Mouse (Mus musculus): ENCODE data around the gene Tnfrsf8.

The Tnfrsf8 gene

GRCm38 (mm10) chr4:145229051-145229450 lies 85.9 kb downstream of the Tnfrsf8 start:
- no peak for DNase-seq

GRCm38 (mm10) chr4:145224613-145225012 lies 90.4 kb downstream of the Tnfrsf8 start:
- no peak for DNase-seq

DNA sequence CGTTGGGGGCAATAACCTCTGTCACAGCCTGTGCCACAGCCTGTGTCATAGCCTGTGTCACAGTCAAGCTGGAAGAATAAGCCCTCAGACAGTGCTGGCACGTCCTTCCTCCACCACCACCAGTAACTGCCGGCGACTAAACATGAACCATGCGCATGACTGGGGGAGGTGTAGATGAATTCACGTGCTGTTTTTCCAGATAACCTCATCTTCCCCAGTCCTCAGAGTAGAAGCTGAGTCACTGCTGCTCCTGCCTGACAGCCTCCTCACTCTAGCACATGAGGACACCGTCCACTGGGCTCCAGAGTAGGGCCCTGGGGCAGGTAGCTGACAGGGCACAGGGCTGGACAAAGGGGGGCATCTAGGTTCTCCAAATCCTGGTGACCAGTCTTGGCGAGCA lies 92.9 kb downstream of the Tnfrsf8 start:
- DNase-seq, result no peak

DNA sequence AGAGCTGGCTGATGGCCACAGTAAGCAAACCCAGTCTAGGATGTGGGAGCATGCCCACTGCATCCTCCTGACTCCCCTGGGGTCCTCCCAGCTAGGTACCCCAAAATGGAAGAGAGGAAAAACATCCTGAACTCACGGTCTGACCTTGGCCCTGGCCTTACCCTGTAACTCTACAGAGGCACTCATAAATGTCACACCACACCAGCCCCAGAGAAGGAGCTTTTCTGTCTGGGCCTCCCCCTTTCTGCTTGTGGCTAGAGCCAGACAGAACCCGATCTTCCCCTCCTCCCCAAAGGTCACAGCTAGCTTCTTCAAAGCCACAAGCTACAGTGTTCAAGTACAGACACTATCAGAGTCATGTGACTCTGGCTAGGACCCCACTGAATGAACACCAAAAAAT lies 93.6 kb downstream of the Tnfrsf8 start:
- no peak for DNase-seq

DNA sequence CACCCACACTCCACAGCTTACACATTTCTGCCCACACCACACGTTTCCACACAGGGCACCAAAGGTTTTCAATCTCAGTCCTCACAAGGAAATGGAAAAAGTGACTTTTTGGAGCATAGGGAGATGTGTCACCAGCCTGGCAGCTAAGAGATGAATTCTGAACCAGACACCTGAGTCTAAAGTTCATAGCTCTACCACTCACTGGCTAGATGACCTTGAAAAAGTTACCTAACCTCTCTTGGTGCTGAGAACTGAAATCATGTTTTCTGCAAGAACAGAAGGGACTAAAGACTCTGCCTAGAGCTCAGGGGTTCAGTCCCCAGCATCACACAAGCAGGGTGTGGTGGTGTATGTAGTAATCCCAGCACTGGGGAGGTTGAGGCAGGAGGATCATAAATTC lies 95.0 kb downstream of the Tnfrsf8 start:
- no peak for DNase-seq

DNA sequence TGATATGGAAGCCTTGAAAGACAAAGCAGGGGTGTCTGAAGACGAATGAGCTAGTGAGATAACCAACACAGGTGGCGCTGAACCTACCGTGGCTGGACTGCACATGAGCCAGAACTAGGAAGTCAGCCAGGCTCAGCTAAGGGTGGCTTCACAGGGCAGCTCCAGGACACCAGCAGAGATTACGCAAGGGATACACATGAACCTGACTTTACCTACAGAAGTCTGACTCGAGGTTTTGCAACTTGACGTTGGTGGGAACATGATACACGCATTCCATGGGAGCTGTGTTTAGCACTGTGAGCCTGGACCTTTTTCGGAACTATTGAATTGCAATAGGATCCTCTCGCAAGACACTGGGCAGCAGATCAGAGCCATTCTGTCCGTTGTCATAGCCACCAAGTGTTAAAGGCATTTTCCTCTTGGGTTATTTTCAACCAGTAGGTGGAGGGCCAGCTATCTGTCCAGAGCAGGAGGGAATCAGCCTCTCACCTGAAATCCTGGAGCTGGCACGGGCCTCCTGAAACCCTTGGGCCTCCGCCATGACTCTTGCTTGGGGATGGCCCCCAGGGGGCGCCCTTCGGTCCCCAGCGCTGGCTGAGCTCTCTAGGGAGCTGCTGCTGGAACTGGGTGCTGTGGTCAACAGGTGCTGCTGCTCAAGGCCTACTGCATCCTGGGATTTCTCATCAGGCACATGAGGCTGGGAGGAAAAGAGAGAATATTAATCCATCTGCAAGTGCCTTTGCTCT lies 95.6 kb downstream of the Tnfrsf8 start:
- no peak for DNase-seq

GRCm38 (mm10) chr4:145217837-145218236 lies 97.1 kb downstream of the Tnfrsf8 start:
- DNase-seq, result no peak

Measured in cerebellum, adult 11-12 months (tissue).